Mouse (Mus musculus): ENCODE measurements around the gene Coro2b.
"Not testable (repeated sequence)": the region's sequence is repeated elsewhere in the genome, so short reads cannot be mapped to it uniquely, and the experiment has no call there.

Gene Coro2b

GRCm38 (mm10) chr9:62461766-62462165 lies 75.1 kb downstream of the Coro2b start:
- H3K27me3 ChIP-seq (ENCODE audit: control insufficient read depth, insufficient read depth, low read length, poor library complexity, severe bottlenecking) = no peaks in the 10 kb centered on the region
- H3K36me3 ChIP-seq (ENCODE audit: control insufficient read depth, insufficient read depth, low read length, poor library complexity, severe bottlenecking) = no peaks in the 10 kb centered on the region
- DNase-seq (ENCODE audit: low read depth, low spot score) = no peak

- Histone ChIP-seq H3K27me3 (ENCODE audit: control insufficient read depth, insufficient read depth, low read length, poor library complexity, severe bottlenecking) (no peaks in the 10 kb centered on the region), H3K36me3 (ENCODE audit: control insufficient read depth, insufficient read depth, low read length, poor library complexity, severe bottlenecking) (no peaks in the 10 kb centered on the region)
- DNase-seq (ENCODE audit: low read depth, low spot score) = no peak
Observed at GRCm38 (mm10) chr9:62461095-62461494, 75.7 kb downstream of the Coro2b start.

- Histone ChIP-seq H3K36me3 (ENCODE audit: control insufficient read depth, insufficient read depth, low read length, poor library complexity, severe bottlenecking) (no peaks in the 10 kb centered on the region), H3K27me3 (ENCODE audit: control insufficient read depth, insufficient read depth, low read length, poor library complexity, severe bottlenecking) (no peaks in the 10 kb centered on the region)
- DNase-seq (ENCODE audit: low read depth, low spot score) = no peak
Observed at GRCm38 (mm10) chr9:62460086-62460485, 76.8 kb downstream of the Coro2b start.

- Histone ChIP-seq H3K27me3 (ENCODE audit: control insufficient read depth, insufficient read depth, low read length, poor library complexity, severe bottlenecking) (no peaks in the 10 kb centered on the region), H3K36me3 (ENCODE audit: control insufficient read depth, insufficient read depth, low read length, poor library complexity, severe bottlenecking) (no peaks in the 10 kb centered on the region)
- DNase-seq (ENCODE audit: low read depth, low spot score) = no peak
Observed at GRCm38 (mm10) chr9:62458457-62458856, 78.4 kb downstream of the Coro2b start.

- H3K27me3 ChIP-seq (ENCODE audit: control insufficient read depth, insufficient read depth, low read length, poor library complexity, severe bottlenecking) = no peaks in the 10 kb centered on the region
- H3K36me3 ChIP-seq (ENCODE audit: control insufficient read depth, insufficient read depth, low read length, poor library complexity, severe bottlenecking) = no peaks in the 10 kb centered on the region
- DNase-seq (ENCODE audit: low read depth, low spot score) = no peak
Observed at GRCm38 (mm10) chr9:62456015-62456414, 80.8 kb downstream of the Coro2b start.

- H3K27me3 ChIP-seq (ENCODE audit: control insufficient read depth, insufficient read depth, low read length, poor library complexity, severe bottlenecking) = no peaks in the 10 kb centered on the region
- DNase-seq (ENCODE audit: low read depth, low spot score) = no peak
- H3K36me3 ChIP-seq (ENCODE audit: control insufficient read depth, insufficient read depth, low read length, poor library complexity, severe bottlenecking) = no peaks in the 10 kb centered on the region
Observed at GRCm38 (mm10) chr9:62455210-62455969, 81.5 kb downstream of the Coro2b start.

DNA sequence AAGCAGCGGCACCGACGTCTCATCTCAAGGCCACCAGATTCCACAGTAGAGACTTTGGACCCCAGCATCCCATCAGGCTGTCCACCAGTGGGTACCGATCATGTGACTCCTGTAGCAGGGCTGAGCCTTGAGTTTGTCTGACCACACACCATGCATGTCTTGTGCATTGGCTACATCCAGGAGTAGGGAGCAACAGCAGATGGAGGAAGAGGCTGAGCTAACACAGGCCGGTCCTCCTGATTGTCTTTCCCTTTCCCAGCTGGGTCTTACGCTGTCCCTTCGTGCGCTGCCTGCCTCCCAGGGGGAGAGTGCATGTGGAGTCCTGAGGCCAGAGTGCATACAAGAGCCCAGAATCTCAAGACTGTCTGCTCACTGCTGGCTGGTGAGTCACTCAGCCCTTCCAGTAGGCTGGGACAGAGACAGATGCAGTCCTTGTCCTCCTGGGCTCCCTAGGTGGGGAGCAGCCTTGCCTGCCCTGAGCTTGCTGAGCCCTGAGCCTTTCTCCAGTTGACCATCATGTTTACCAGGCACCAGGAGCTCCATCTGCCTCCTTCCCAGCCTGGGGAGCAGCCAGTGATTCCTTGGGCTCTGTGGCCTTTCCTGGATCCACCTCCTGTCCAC lies 84.4 kb downstream of the Coro2b start:
- Histone ChIP-seq H3K36me3 (ENCODE audit: control insufficient read depth, insufficient read depth, low read length, poor library complexity, severe bottlenecking) (no peaks in the 10 kb centered on the region), H3K27me3 (ENCODE audit: control insufficient read depth, insufficient read depth, low read length, poor library complexity, severe bottlenecking) (no peaks in the 10 kb centered on the region)
- DNase-seq (ENCODE audit: low read depth, low spot score) = no peak

GRCm38 (mm10) chr9:62451585-62452372 lies 85.1 kb downstream of the Coro2b start:
- H3K36me3 ChIP-seq (ENCODE audit: control insufficient read depth, insufficient read depth, low read length, poor library complexity, severe bottlenecking) = no peaks in the 10 kb centered on the region
- H3K27me3 ChIP-seq (ENCODE audit: control insufficient read depth, insufficient read depth, low read length, poor library complexity, severe bottlenecking) = no peaks in the 10 kb centered on the region
- no peak for DNase-seq (ENCODE audit: low read depth, low spot score)

- DNase-seq (ENCODE audit: low read depth, low spot score) = no peak
- Histone ChIP-seq H3K27me3 (ENCODE audit: control insufficient read depth, insufficient read depth, low read length, poor library complexity, severe bottlenecking) (no peaks in the 10 kb centered on the region), H3K36me3 (ENCODE audit: control insufficient read depth, insufficient read depth, low read length, poor library complexity, severe bottlenecking) (no peaks in the 10 kb centered on the region)
Observed at GRCm38 (mm10) chr9:62450862-62451261, 86.0 kb downstream of the Coro2b start.

GRCm38 (mm10) chr9:62450355-62450754 lies 86.5 kb downstream of the Coro2b start:
- DNase-seq (ENCODE audit: low read depth, low spot score) = no peak
- Histone ChIP-seq H3K36me3 (ENCODE audit: control insufficient read depth, insufficient read depth, low read length, poor library complexity, severe bottlenecking) (no peaks in the 10 kb centered on the region), H3K27me3 (ENCODE audit: control insufficient read depth, insufficient read depth, low read length, poor library complexity, severe bottlenecking) (no peaks in the 10 kb centered on the region)

GRCm38 (mm10) chr9:62447337-62447736 lies 89.5 kb downstream of the Coro2b start:
- H3K27me3 ChIP-seq (ENCODE audit: control insufficient read depth, insufficient read depth, low read length, poor library complexity, severe bottlenecking); H3K36me3 ChIP-seq (ENCODE audit: control insufficient read depth, insufficient read depth, low read length, poor library complexity, severe bottlenecking); DNase-seq (ENCODE audit: low read depth, low spot score): not testable (repeated sequence)

GRCm38 (mm10) chr9:62438755-62439101 lies 98.1 kb downstream of the Coro2b start:
- no peak for DNase-seq (ENCODE audit: low read depth, low spot score)
- H3K27me3 ChIP-seq (ENCODE audit: control insufficient read depth, insufficient read depth, low read length, poor library complexity, severe bottlenecking) = no peaks in the 10 kb centered on the region

GRCm38 (mm10) chr9:62438085-62438754 lies 98.6 kb downstream of the Coro2b start:
- no peak for DNase-seq (ENCODE audit: low read depth, low spot score)
- H3K36me3 ChIP-seq (ENCODE audit: control insufficient read depth, insufficient read depth, low read length, poor library complexity, severe bottlenecking) = no peaks in the 10 kb centered on the region
- H3K27me3 ChIP-seq (ENCODE audit: control insufficient read depth, insufficient read depth, low read length, poor library complexity, severe bottlenecking) = no peaks in the 10 kb centered on the region

More at GRCm38 (mm10) chr9:62438755-62439101, 98.1 kb downstream of the Coro2b start:
- H3K36me3 ChIP-seq (ENCODE audit: control insufficient read depth, insufficient read depth, low read length, poor library complexity, severe bottlenecking) = no peaks in the 10 kb centered on the region

DNA sequence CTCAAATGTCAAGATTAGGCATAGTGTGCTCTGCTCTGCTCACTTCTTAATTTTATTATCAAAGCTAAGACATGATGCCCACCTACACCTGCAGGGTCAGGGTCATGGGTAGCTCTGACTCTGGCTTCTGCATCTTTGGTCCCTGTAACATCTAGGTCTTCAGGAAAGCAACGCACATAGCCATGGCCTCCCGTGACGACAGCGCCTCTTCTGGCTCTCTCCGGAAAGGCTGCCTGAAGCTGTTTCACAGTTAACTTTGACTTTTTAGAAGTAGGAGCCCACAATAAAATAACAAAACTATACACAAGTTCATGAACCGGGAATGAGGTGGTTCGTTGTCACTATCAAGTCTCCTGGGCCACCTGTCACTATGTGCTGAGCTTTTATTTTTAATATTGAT lies 99.4 kb downstream of the Coro2b start:
- Histone ChIP-seq H3K36me3 (ENCODE audit: control insufficient read depth, insufficient read depth, low read length, poor library complexity, severe bottlenecking) (no peaks in the 10 kb centered on the region), H3K27me3 (ENCODE audit: control insufficient read depth, insufficient read depth, low read length, poor library complexity, severe bottlenecking) (no peaks in the 10 kb centered on the region)
- no peak for DNase-seq (ENCODE audit: low read depth, low spot score)

All from splenic B cell, adult 2 months (primary cell).